Mouse (Mus musculus) myocyte (in vitro differentiated cells): Measurements from ENCODE around the gene Cldn15. TPM values are rescaled to one million over a fixed set of nuclear protein-coding genes. Genes with fewer than 3 reads are reported as not detected.
"Not testable (repeated sequence)": the region's sequence is repeated elsewhere in the genome, so short reads cannot be mapped to it uniquely, and the experiment has no call there.

ENCODE experiments used
- H3K27me3 ChIP-seq: one replicate; pipeline ENCODE4 v1.6.1; 2011; ENCODE audit not compliant: control insufficient read depth, insufficient read depth, insufficient read length
- H3K36me3 ChIP-seq: one replicate; pipeline ENCODE4 v1.6.1; 2011; ENCODE audit not compliant: control insufficient read depth, insufficient read depth
- H3K4me2 ChIP-seq: one replicate; pipeline ENCODE4 v1.6.1; 2011; ENCODE audit warnings: low read depth, control low read depth
- H3K4me3 ChIP-seq: one replicate; pipeline ENCODE4 v1.5.1; 2011; ENCODE audit warnings: mild to moderate bottlenecking, control low read depth, moderate library complexity
- H3K79me2 ChIP-seq: one replicate; pipeline ENCODE4 v1.6.1; 2011; ENCODE audit not compliant: control insufficient read depth, insufficient read depth
- H3ac ChIP-seq: one replicate; pipeline ENCODE4 v1.6.1; 2011; ENCODE audit not compliant: control insufficient read depth, insufficient read length
- CEBPB ChIP-seq: IDR thresholded peaks from 2 replicates; pipeline ENCODE4 v1.6.1; 2011; ENCODE audit warnings: mild to moderate bottlenecking, moderate library complexity; ENCODE audit not compliant: poor library complexity, insufficient read depth, severe bottlenecking
- E2F4 ChIP-seq: IDR thresholded peaks from one replicate; pipeline ENCODE4 v1.6.1; 2011; ENCODE audit warnings: mild to moderate bottlenecking, control low read depth, moderate library complexity; ENCODE audit not compliant: insufficient read depth
- MAX ChIP-seq: IDR thresholded peaks from one replicate; pipeline ENCODE4 v1.6.1; 2011; ENCODE audit warnings: low read depth, mild to moderate bottlenecking, control low read depth
- MYOD1 ChIP-seq, 3 experiments: IDR thresholded peaks; one replicate each; pipeline ENCODE4 v1.6.1; 2011; ENCODE audit warnings: control low read depth in 2 of 3, low read depth in 2 of 3, mild to moderate bottlenecking in 2 of 3, moderate library complexity in 1 of 3; ENCODE audit not compliant: insufficient read length in 2 of 3, control insufficient read depth in 1 of 3
- MYOG ChIP-seq, 3 experiments: IDR thresholded peaks; one replicate each; pipeline ENCODE4 v1.6.1; 2011; ENCODE audit warnings: control low read depth in 2 of 3, low read depth in 2 of 3, mild to moderate bottlenecking in 2 of 3; ENCODE audit not compliant: insufficient read length in 2 of 3, control insufficient read depth in 1 of 3, insufficient read depth in 1 of 3
- POLR2A ChIP-seq: IDR thresholded peaks from one replicate; pipeline ENCODE4 v1.6.1; 2011; ENCODE audit warnings: low read depth, mild to moderate bottlenecking, control low read depth, moderate library complexity; ENCODE audit not compliant: insufficient read length
- POLR2AphosphoS2 ChIP-seq: IDR thresholded peaks from one replicate; pipeline ENCODE4 v1.6.1; 2011; ENCODE audit warnings: low read depth, control low read depth; ENCODE audit not compliant: insufficient read length
- REST ChIP-seq: IDR thresholded peaks from one replicate; pipeline ENCODE4 v1.6.1; 2011; ENCODE audit warnings: mild to moderate bottlenecking, control low read depth, moderate library complexity; ENCODE audit not compliant: insufficient read depth, insufficient read length
- SRF ChIP-seq: IDR thresholded peaks from one replicate; pipeline ENCODE4 v1.6.1; 2011; ENCODE audit warnings: low read depth; ENCODE audit not compliant: control insufficient read depth, insufficient read length
- TCF12 ChIP-seq: IDR thresholded peaks from one replicate; pipeline ENCODE4 v1.6.1; 2011; ENCODE audit warnings: mild to moderate bottlenecking, control low read depth; ENCODE audit not compliant: poor library complexity, insufficient read depth, severe bottlenecking
- TCF3 ChIP-seq: IDR thresholded peaks from one replicate; pipeline ENCODE4 v1.6.1; 2011; ENCODE audit warnings: low read depth, control low read depth; ENCODE audit not compliant: insufficient read length
- USF1 ChIP-seq: IDR thresholded peaks from one replicate; pipeline ENCODE4 v1.6.1; 2011; ENCODE audit warnings: low read depth, mild to moderate bottlenecking, control low read depth, moderate library complexity
- polyA plus RNA-seq: library from polyadenylated mRNA; unstranded; fragments of >200 nt; fragmentation: generic; extraction: Trizol; gene quantifications from one replicate; pipeline ENCODE4 v1.2.1, GENCODE M21; 2012; ENCODE audit warnings: missing spikeins

Cldn15 gene
- polyA plus RNA-seq, 1 experiment, result 0.23 TPM

DNA sequence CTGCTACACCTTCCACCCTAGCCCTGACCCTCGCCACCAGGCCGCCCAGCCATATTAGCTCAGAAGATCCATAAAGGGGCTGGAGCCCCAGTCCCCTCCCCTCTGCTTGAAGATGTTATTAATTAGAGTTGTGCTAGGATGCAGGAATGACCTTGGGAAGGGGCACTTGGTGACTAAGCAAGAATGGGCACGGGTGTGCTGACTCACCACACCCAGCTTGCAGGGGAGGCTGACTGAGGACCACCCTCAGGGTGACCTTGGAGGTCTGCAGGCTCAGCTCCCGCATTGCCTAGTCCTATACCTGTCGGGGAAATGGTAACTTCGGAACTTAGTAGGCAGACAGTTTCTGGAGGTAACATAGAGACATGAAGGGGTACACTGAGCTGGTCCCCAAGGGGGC is 32.5 kb upstream of the Cldn15 start:
- no peaks in the 10 kb centered on the region for H3K36me3 ChIP-seq
- no peak overlapping the region for H3K4me2 ChIP-seq
- no peaks in the 10 kb centered on the region for H3K79me2 ChIP-seq
- no peak overlapping the region for H3ac ChIP-seq
- no peaks in the 10 kb centered on the region for H3K27me3 ChIP-seq
- TF ChIP-seq POLR2AphosphoS2 (no peak), CEBPB (no peak), TCF12 (no peak), E2F4 (no peak), POLR2A (no peak), REST (no peak), TCF3 (no peak), USF1 (no peak)
- no peak overlapping the region for H3K4me3 ChIP-seq

- no peak overlapping the region for H3ac ChIP-seq
- H3K4me3 ChIP-seq, result no peak overlapping the region
- TF ChIP-seq TCF12, result no peak
- no peak for TF ChIP-seq MAX
- H3K36me3 ChIP-seq, result no peaks in the 10 kb centered on the region
- H3K79me2 ChIP-seq, result no peaks in the 10 kb centered on the region
- no peaks in the 10 kb centered on the region for H3K27me3 ChIP-seq
- H3K4me2 ChIP-seq, result no peak overlapping the region
These were observed 30.3 kb upstream of the Cldn15 start for GRCm38 (mm10) chr5:136935905-136936695.

DNA sequence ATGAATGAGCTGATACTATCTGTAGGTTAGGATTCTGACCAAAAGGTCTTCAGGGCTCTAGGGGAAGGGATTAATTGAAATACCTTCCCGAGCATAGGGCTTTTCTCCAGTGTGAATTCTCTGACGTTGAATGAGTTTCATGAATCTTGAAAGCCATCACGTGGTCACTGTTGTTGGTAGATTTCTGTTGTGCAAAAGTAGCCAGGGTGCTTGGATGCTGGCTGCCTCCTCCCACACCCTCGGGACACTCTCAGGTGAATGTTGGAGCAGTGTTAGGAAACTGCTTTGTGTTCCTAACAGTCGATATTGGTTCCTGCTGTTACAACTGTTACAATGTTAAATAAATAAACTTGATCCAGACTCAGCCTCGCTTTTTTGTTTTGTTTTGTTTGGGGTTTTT is 29.7 kb upstream of the Cldn15 start:
- no peak overlapping the region for H3K4me2 ChIP-seq
- TF ChIP-seq E2F4, result no peak
- H3K4me3 ChIP-seq, result no peak overlapping the region
- H3K79me2 ChIP-seq, result no peaks in the 10 kb centered on the region
- H3ac ChIP-seq, result no peak overlapping the region
- H3K27me3 ChIP-seq, result no peaks in the 10 kb centered on the region
- H3K36me3 ChIP-seq, result no peaks in the 10 kb centered on the region

GRCm38 (mm10) chr5:136937621-136938020 is 28.8 kb upstream of the Cldn15 start:
- Histone ChIP-seq H3K36me3 (no peaks in the 10 kb centered on the region), H3K79me2 (no peaks in the 10 kb centered on the region), H3K4me3 (no peak overlapping the region), H3K4me2 (no peak overlapping the region), H3ac (no peak overlapping the region), H3K27me3 (no peaks in the 10 kb centered on the region)
- TF ChIP-seq TCF3 (no peak), TCF12 (no peak), MYOD1 (IDR thresholded peaks at IDR 0.05; ENCODE audit: control insufficient read depth in 1 of 3, insufficient read length in 2 of 3, low read depth in 2 of 3) (no peak), MAX (no peak), USF1 (no peak), POLR2AphosphoS2 (no peak), POLR2A (no peak), REST (no peak), CEBPB (no peak), MYOG (IDR thresholded peaks at IDR 0.05; ENCODE audit: control insufficient read depth in 1 of 3, insufficient read depth in 1 of 3, insufficient read length in 2 of 3, low read depth in 2 of 3) (no peak), SRF (no peak), E2F4 (no peak)

DNA sequence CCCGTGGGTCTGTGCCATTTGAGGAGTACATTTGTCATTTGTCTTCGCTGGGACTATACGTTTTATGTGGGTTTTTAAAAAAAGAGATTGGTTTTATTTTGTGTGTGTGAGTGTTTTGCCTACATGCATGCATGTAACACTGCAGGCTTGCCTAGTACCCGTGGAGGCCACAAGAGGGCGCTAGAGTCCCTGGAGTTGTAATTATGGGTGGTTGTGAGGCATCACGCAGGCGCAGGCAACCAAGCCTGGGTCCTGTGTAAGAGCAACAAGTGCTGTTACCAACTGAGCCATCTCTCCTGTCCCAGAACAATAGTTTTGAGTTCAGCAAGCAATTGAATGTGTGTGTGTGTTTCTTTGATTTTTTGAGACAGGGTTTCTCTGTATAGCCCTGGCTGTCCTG is 27.1 kb upstream of the Cldn15 start:
- Histone ChIP-seq H3K4me2 (no peak overlapping the region), H3K36me3 (no peaks in the 10 kb centered on the region), H3K27me3 (no peaks in the 10 kb centered on the region), H3K79me2 (no peaks in the 10 kb centered on the region), H3ac (no peak overlapping the region), H3K4me3 (no peak overlapping the region)
- TF ChIP-seq REST, result no peak
- no peak for TF ChIP-seq MAX
- TF ChIP-seq MYOD1 (IDR thresholded peaks at IDR 0.05; ENCODE audit: control insufficient read depth in 1 of 3, insufficient read length in 2 of 3, low read depth in 2 of 3), result no peak
- no peak for TF ChIP-seq POLR2A
- TF ChIP-seq TCF3, result no peak
- TF ChIP-seq CEBPB, result no peak
- no peak for TF ChIP-seq SRF

DNA sequence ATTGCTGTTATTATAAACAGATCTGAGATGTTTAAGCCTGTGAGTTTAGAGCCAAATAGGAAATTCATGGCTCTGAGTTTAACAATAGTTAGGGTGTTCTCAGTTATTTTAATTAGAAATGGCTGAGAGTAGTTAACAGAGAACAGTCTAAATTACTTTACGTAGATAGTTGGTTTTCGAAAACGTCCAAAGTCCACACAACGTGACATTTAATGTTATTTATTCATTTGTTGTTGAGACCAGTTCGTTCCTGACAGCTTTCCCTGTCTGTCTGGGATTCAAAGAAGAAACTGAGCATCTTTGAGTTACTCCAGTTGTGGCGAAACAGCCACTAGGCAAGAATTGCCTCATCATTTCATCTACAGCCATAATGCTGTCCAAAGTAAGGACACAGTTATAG is 26.4 kb upstream of the Cldn15 start:
- not testable (repeated sequence) for H3K4me2 ChIP-seq, H3K27me3 ChIP-seq, H3K79me2 ChIP-seq, H3K4me3 ChIP-seq, H3ac ChIP-seq, H3K36me3 ChIP-seq
